In genomic region chr2:153442720-153443119, GRCm38 (mm10) we compare ENCODE assay signal across 9 mouse cellular contexts. TPM values are rescaled to one million over a fixed set of nuclear protein-coding genes. Genes with fewer than 3 reads are reported as not detected.
A peak's percentile ranks its signal among the peaks of the same experiment; 100 is the strongest.
DNase-seq lines count a peak whose midpoint lies in the region; ATAC-seq and TF ChIP-seq lines count a peak whose summit lies in the region.
"Had no signal": no experiment of that assay in that cellular context is flagged by ENCODE, and none has a peak within 500 bp of the region (broad histone marks: within the 10 kb centered on the region; RNA-seq: fewer than 3 reads in every experiment).

No protein-coding gene starts in this region.

- 0 out of 2 replicates have a peak overlapping the region, but pooled peaks have one; percentile 8 for H3K9ac ChIP-seq in liver, embryonic 16.5 days (ENCODE audit: low read depth, low read length)

- no peak for DNase-seq in gastrocnemius, adult 2 months
- DNase-seq in gastrocnemius, postnatal 14 days: no peak
- DNase-seq in hindbrain, embryonic 10.5 days (ENCODE audit: low spot score): no peak
- DNase-seq in ovary, postnatal 10 days (ENCODE audit: low spot score): no peak
- DNase-seq in frontal cortex, postnatal 14 days (ENCODE audit: low spot score in 2 of 2): no peak
- DNase-seq: lung, postnatal 10 days had no signal

- H3K4me3 ChIP-seq in gastrocnemius, adult 2 months: peak overlapping the region; percentile 95
- H3K4me3 ChIP-seq in E14TG2a.4 (replicated peaks; ENCODE audit: low read length): peak overlapping the region; percentile 43
- peak overlapping the region; percentile 95 for H3K4me3 ChIP-seq in hindbrain, embryonic 10.5 days
- peak overlapping the region; percentile 75 for H3K4me3 ChIP-seq in liver, embryonic 16.5 days (ENCODE audit: low read depth, low read length)

- WGBS in hindbrain, embryonic 10.5 days: 1% methylated on average over 5 of the region's 5 CpGs
- 41% methylated on average over 5 of the region's 5 CpGs for WGBS in liver, embryonic 16.5 days (ENCODE audit: insufficient replicate concordance)

- intact Hi-C loops in gastrocnemius, adult 2 months (cut with DNase I): loop anchor here (5.0 kb wide), 1 partner anchor 95 kb away; the partner anchor contains the start of gene Asxl1
- intact Hi-C loops in gastrocnemius, postnatal 14 days (cut with DNase I; ENCODE audit: low total_unique reads): no loop called here

- ATAC-seq in liver, embryonic 16.5 days (ENCODE audit: low read depth): no peak
- no peak for ATAC-seq in erythroid progenitor cell, adult 5-6 weeks (replicated peaks; ENCODE audit: low FRiP score, poor library complexity, severe bottlenecking)

- no peaks in the 10 kb centered on the region for H3K9me3 ChIP-seq in E14TG2a.4 (ENCODE audit: low read length)
- no peaks in the 10 kb centered on the region for H3K9me3 ChIP-seq in hindbrain, embryonic 10.5 days
- H3K9me3 ChIP-seq in liver, embryonic 16.5 days (replicated peaks; ENCODE audit: control insufficient read depth, low read length): no peaks in the 10 kb centered on the region

- peaks cover 54% of the 10 kb centered on the region for H3K27me3 ChIP-seq in E14TG2a.4 (ENCODE audit: insufficient read depth, low read length)
- peaks cover 9% of the 10 kb centered on the region for H3K27me3 ChIP-seq in hindbrain, embryonic 10.5 days (ENCODE audit: insufficient read depth, poor library complexity, severe bottlenecking)
- peaks cover 28% of the 10 kb centered on the region for H3K27me3 ChIP-seq in liver, embryonic 16.5 days (ENCODE audit: control insufficient read depth, insufficient read depth, low read depth, low read length)

- TF ChIP-seq CTCF in gastrocnemius, adult 2 months (IDR thresholded peaks at IDR 0.05): no peak
- TF ChIP-seq CTCF in E14TG2a.4 (conservative IDR thresholded peaks at IDR 0.05; ENCODE audit: low read length): no peak

- peaks cover 59% of the 10 kb centered on the region for H3K4me1 ChIP-seq in E14TG2a.4 (replicated peaks; ENCODE audit: low read depth, low read length)
- H3K4me1 ChIP-seq in hindbrain, embryonic 10.5 days (replicated peaks): peaks cover 83% of the 10 kb centered on the region
- peaks cover 51% of the 10 kb centered on the region for H3K4me1 ChIP-seq in liver, embryonic 16.5 days (ENCODE audit: control insufficient read depth, low read depth, low read length)

- peak overlapping the region; percentile 94 for H3K4me2 ChIP-seq in liver, embryonic 16.5 days (ENCODE audit: low read depth, low read length)

- H3K27ac ChIP-seq in gastrocnemius, adult 2 months: peak overlapping the region; percentile 86
- peak overlapping the region; percentile 90 for H3K27ac ChIP-seq in hindbrain, embryonic 10.5 days
- no peak overlapping the region for H3K27ac ChIP-seq in liver, embryonic 16.5 days (ENCODE audit: low read length)

- no peaks in the 10 kb centered on the region for H3K36me3 ChIP-seq in E14TG2a.4 (ENCODE audit: insufficient read depth, low read length)
- no peaks in the 10 kb centered on the region for H3K36me3 ChIP-seq in hindbrain, embryonic 10.5 days
- no peaks in the 10 kb centered on the region for H3K36me3 ChIP-seq in liver, embryonic 16.5 days (ENCODE audit: control insufficient read depth, insufficient read depth)

RNA-seq across cellular contexts. Expression of gene 4930404H24Rik, which starts 49.9 kb away (rescaled TPM):
- total RNA-seq in gastrocnemius, adult 2 months (2021): not detected
- total RNA-seq in gastrocnemius, postnatal 14 days (2021): not detected
- polyA plus RNA-seq in hindbrain, embryonic 10.5 days (2016; fragmentation: Nextera tagmentation; extraction: Ambion mirVana): not detected in 2 replicates
- not detected in 2 replicates for polyA plus RNA-seq in liver, embryonic 16.5 days (2015; fragmentation: Nextera tagmentation; extraction: Ambion mirVana)
- total RNA-seq in erythroid progenitor cell, adult 5-6 weeks (2015; ENCODE audit: low replicate concordance): not detected in 2 replicates
- not detected in 2 replicates for total RNA-seq in erythroid progenitor cell, adult 5-6 weeks (2017; ENCODE audit: low replicate concordance)

Comparison
In these comparisons a context has a peak if more than half of its experiments do, and no peak if none do; other contexts are left out.
1. H3K4me3 ChIP-seq: peak in every context shown above with its lines; median percentile 95 in gastrocnemius, adult 2 months; 95 in hindbrain, embryonic 10.5 days; 75 in liver, embryonic 16.5 days; 43 in E14TG2a.4.